Mouse (Mus musculus) spleen, embryonic (tissue): ENCODE measurements at regions not wholly inside any gene's neighbourhood (a gene's known extent, or its start where the extent isn't known, plus 50 kb on each side); places are given as distances from the start of the nearest gene placed in this dataset.
"Not testable (repeated sequence)": the region's sequence is repeated elsewhere in the genome, so short reads cannot be mapped to it uniquely, and the experiment has no call there.

Experiments
- CTCF ChIA-PET: fragments of 350-600 bp; sonication (Branson Sonifier 250); formaldehyde crosslinking; loops from one replicate; lab custom pipeline; 2022; lab: Charles Lee

DNA sequence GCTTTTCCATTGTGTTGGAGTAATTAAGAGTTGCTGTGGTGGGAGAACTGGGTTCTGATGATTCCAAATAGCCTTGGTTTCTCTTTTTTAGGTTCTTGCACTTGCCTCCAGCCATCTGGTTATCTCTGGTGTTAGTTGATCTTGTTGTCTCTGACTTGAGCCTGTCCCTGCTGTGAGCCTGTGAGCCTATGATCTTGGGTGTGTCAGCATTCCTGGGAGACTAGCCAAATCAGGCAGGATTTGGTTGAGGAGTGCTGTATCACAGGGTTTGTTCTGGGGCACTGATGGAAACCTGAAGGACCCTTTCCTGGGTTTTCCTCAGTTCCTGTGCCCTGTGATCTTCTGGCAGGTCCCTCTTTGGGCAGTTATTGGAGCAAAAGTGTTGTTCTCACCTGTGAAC lies 406.8 kb upstream of the Ppp6c start:
- CTCF ChIA-PET: no interaction called here

DNA sequence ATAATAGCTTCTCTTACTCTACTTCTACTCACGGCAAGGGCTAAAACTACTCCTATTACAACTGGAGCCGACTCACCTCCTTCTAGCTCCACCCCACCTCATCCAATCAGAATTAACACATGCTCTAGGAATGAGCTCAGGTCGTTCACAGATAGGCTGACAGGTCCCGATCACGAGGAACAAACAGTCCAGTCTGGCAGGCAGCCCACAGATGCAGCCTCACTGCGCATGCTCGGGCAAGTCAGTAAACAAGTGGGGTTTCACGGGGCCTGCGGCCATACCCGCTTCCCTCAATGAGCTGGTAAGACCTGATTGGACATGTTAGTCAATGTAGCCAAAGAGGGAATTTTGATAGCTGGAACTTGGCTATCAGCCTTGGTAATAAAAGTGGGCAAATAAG lies 388.0 kb upstream of the Ppp6c start:
- CTCF ChIA-PET: no interaction called here

DNA sequence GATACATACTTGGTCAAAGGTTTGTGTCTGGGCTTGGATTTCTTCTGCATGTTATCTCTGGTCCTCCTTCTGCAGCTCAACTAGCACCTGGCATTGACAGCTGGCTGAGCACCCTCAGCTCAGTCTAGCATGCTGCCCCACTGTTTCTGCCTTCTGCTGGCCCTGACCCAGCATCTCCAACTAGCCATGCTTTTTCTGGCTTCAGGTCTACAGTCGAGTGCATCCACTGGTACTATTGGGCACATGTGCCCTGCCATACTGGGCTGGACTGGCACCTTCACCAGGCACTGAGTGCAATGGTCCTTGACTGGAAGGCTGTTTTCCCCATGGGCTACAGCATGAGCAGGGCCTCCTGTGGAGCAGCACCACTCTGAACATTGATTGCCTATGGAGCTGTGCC lies 386.6 kb upstream of the Ppp6c start:
- CTCF ChIA-PET: no interaction called here

DNA sequence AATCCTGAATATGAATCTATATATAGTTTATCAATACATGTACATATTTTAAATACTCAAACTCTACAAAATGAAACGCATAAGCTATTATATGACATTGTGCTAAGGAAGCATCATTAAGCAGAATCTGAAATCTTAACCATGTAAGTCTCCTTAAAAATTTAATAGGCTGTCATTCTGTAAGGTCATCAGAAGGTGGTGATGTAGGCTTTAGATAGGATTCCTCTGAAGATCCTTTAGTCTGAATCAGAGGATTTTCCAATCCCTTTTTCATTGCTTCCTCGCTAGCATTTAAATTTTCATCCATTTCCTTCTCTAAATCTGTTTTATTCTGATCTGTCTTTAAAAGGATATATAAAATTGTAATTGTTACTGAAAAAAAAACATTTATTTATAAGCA lies 386.0 kb upstream of the Ppp6c start:
- CTCF ChIA-PET: no interaction called here

DNA sequence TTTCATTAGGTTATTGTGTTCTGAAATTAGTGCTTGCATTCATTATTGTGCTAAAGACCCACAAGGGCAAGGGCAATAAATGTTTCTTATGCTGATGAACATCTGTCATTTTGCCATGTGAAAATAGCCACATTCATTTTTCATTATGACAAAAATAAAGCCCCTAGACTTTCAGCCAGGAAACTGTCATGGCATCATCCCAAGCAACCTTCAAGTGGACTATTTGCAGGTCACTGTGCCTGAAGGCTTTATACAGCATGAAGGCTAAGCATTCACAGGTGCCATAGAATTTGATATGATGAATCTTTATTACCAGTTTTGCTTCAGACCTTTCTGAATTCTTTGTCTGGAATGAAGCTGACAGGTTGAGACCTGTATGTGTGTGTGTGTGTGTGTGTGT lies 376.0 kb upstream of the Ppp6c start:
- CTCF ChIA-PET: no interaction called here

DNA sequence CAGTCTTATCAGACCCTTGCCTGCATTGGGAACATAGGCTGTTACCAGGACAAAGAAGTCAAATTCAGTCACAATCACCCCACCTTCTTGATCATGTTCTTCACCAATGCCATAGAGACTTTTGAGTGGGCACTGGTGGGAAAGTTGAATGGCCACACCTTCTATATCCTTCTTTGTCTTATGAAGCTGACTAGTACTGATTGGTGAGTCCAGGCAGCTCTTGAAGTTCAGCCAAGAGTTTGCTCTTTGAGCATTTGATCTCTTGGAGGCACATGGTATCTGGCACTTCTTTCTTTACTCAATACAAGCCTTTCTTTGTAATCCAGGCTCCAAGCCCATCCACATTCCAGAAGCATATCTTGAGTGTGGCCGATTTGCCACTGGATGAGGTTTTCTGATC lies 331.9 kb upstream of the Ppp6c start:
- CTCF ChIA-PET: interaction anchor here (0.6 kb wide), 1 partner anchor 16 kb away, joined by 10 read pairs; no protein-coding TSS in a partner anchor

DNA sequence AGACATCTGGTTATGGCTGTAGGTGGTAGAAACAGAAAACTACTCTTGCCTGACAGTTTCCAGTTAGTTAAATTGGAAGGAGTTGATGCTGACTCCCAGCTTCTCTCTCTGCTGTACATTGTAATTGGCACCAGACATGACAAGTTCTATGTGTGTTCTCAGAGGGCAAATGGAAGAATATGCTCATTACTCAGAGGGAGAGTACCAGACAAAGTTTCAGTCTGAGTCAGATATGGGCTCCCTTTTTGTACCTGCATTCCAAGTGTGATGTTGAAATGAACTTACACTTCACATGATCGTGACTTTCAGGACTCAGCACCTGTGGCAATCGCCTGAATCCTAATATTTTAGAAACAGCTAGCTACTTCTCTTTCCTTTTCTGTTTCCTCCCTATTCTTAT lies 281.7 kb upstream of the Ppp6c start:
- CTCF ChIA-PET: no interaction called here

DNA sequence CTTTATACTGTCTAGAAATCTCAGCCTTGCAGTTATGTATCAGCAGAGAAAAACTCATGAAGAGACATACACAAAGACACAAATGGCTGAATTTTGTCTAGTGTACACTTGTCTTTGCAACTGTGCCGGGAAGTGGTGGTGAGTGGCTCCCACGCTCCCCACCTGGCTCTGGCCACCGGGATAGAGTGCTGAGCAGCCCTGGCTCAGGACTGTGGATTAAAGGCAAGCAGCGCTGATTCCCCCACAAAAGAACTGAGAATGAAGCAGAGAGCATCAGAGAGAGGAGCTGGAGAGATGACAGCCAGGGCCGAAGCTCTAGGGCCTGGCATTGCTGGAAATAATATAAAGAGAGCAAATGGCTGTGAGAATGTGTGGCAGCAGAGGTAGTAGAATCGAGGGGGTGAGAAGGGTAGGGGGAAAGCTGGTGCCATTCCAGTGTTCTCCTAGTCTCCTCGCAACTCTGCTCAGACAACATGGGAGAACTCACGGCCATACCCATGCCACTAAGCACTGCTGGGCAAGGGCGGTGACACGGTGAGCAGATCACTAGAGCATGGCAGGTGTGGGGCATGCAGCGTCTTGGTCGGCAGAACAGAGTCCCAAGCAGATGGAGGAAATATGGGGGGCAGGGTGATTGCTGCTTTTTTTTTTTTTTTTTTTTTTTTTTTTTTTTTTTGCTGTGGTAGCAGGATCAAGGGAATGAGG lies 257.1 kb upstream of the Ppp6c start:
- CTCF ChIA-PET: no interaction called here

DNA sequence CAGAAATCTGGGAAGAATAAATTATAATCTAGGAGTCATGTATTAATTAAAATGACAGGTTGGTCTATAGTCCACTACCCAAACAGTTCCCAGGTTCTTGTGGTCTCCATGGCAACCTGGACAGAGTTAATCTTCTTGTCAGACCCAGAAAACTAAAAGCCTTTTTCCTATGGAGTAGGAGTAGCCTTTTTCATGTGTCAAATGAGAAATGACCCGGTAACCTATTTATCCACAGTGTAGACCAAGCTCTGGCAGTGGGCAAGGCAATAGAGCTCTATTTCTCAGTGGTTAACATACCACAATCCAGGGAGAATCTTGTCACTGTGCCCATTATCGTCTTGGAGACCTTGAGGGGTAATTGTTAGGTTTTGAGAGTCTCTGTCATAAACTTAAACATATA lies 256.4 kb upstream of the Ppp6c start:
- CTCF ChIA-PET: no interaction called here

DNA sequence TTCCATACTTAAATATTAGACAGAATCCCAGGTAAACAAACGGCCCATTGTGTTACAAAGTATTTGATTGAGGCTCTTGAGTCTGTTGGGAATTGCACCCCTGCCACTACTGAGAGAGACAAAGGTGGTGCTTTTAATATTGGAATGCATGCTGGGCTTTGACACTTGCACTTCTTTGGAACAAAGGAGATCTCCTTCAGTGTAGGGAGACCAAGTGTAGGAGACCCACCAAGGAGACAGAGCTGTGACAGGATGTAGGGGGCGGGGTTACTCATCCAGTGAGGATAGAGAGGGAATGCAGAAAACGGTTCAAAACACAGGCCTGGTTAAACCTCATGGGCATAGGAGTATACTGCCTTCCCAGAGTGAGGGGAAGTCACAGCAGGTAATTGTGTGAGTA lies 254.0 kb upstream of the Ppp6c start:
- CTCF ChIA-PET: no interaction called here

DNA sequence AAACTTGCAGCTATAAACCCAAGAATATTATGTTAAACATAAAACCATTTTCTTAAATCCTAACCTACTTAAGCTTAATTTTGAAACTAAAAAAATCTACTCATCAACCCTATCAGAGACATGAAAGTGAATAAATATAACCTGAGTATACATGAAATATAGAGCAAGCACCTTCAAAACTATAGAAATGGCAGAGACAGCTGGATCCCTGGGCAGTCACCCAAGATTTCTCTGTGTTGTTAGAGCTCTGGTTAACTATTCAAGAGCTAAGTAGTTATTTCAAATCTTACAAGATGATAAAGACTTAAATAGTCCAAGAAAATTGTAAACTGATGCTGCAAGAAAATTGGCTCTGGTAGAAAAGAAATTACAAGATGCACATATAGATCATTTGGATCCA lies 246.7 kb upstream of the Ppp6c start:
- CTCF ChIA-PET: not testable (repeated sequence)
